Mouse (Mus musculus): ENCODE measurements around the gene Rnf207. TPM values are rescaled to one million over a fixed set of nuclear protein-coding genes. Genes with fewer than 3 reads are reported as not detected.

Rnf207 gene
- polyA plus RNA-seq, 1 experiment from 2014 or later = 8.4 TPM

GRCm38 (mm10) chr4:152291562-152291961 is 27.2 kb downstream of the Rnf207 start, which contains the start of gene Hes3:
TSS of gene Hes3 (minus strand) at chr4:152291662.
- Histone ChIP-seq H3K4me1 (ENCODE audit: control insufficient read depth, insufficient read depth, low read length) (peaks cover 22% of the 10 kb centered on the region), H3K27ac (ENCODE audit: low read depth, low read length) (no peak within 1 kb of the TSS), H3K9ac (replicated peaks; ENCODE audit: low read depth, low read length) (peak within 1 kb of the TSS; percentile 37), H3K9me3 (ENCODE audit: control insufficient read depth, low read length) (no peaks in the 10 kb centered on the region), H3K36me3 (ENCODE audit: control insufficient read depth, insufficient read depth, low read length) (no peaks in the 10 kb centered on the region), H3K4me2 (ENCODE audit: low read depth, low read length) (peak within 1 kb of the TSS; percentile 49), H3K4me3 (ENCODE audit: low read depth, low read length) (peak within 1 kb of the TSS; percentile 20), H3K27me3 (ENCODE audit: control insufficient read depth, insufficient read depth, low read length) (peaks cover 45% of the 10 kb centered on the region)
- no peak for ATAC-seq (ENCODE audit: low read depth)
- WGBS = 12% methylated on average over 6 of the region's 6 CpGs

- peak overlapping the region; percentile 37; the same call in 1 of the 2 replicates for H3K9ac ChIP-seq (replicated peaks; ENCODE audit: low read depth, low read length)
- H3K4me1 ChIP-seq (ENCODE audit: control insufficient read depth, insufficient read depth, low read length) = peaks cover 27% of the 10 kb centered on the region
- no peak overlapping the region for H3K27ac ChIP-seq (ENCODE audit: low read depth, low read length)
- H3K4me3 ChIP-seq (ENCODE audit: low read depth, low read length) = no peak overlapping the region
- ATAC-seq (ENCODE audit: low read depth) = no peak
- peaks cover 46% of the 10 kb centered on the region for H3K27me3 ChIP-seq (ENCODE audit: control insufficient read depth, insufficient read depth, low read length)
- H3K36me3 ChIP-seq (ENCODE audit: control insufficient read depth, insufficient read depth, low read length) = no peaks in the 10 kb centered on the region
- 7% methylated on average over 11 of the region's 11 CpGs for WGBS
- H3K4me2 ChIP-seq (ENCODE audit: low read depth, low read length) = peak overlapping the region; percentile 49
- H3K9me3 ChIP-seq (ENCODE audit: control insufficient read depth, low read length) = no peaks in the 10 kb centered on the region
These were observed 27.8 kb downstream of the Rnf207 start for GRCm38 (mm10) chr4:152290991-152291390.

DNA sequence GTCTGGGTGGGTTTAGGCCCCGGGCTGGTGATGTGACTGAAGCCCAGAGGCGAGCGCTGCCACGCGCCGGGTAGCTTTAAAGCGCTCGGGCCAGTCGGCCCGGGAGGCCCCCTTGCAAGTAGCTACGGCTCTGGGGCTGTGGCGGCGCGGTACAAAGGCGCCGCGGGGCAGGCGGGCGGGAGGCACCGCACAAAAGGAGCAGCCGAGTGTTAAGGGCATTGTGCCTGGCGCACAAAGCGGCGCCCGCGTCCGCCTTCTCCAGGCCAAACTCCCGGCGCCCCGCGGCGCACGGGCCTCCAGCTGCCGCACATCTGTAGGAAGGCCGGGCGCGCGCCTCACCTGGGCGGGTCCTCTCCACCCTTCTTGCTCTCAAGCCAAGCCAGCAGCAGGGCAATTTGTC is 28.4 kb downstream of the Rnf207 start:
- peak overlapping the region; percentile 49 for H3K4me2 ChIP-seq (ENCODE audit: low read depth, low read length)
- H3K27me3 ChIP-seq (ENCODE audit: control insufficient read depth, insufficient read depth, low read length) = peaks cover 47% of the 10 kb centered on the region
- H3K4me1 ChIP-seq (ENCODE audit: control insufficient read depth, insufficient read depth, low read length) = peaks cover 30% of the 10 kb centered on the region
- peak overlapping the region; percentile 20 for H3K4me3 ChIP-seq (ENCODE audit: low read depth, low read length)
- WGBS = under 1% methylated on average over 34 of the region's 39 CpGs
- no peak overlapping the region for H3K27ac ChIP-seq (ENCODE audit: low read depth, low read length)
- no peaks in the 10 kb centered on the region for H3K36me3 ChIP-seq (ENCODE audit: control insufficient read depth, insufficient read depth, low read length)
- no peaks in the 10 kb centered on the region for H3K9me3 ChIP-seq (ENCODE audit: control insufficient read depth, low read length)
- no peak for ATAC-seq (ENCODE audit: low read depth)
- H3K9ac ChIP-seq (replicated peaks; ENCODE audit: low read depth, low read length) = peak overlapping the region; percentile 37

GRCm38 (mm10) chr4:152288398-152288945 is 30.3 kb downstream of the Rnf207 start:
- Histone ChIP-seq H3K9me3 (ENCODE audit: control insufficient read depth, low read length) (no peaks in the 10 kb centered on the region), H3K4me2 (ENCODE audit: low read depth, low read length) (no peak overlapping the region), H3K27me3 (ENCODE audit: control insufficient read depth, insufficient read depth, low read length) (peaks cover 61% of the 10 kb centered on the region), H3K36me3 (ENCODE audit: control insufficient read depth, insufficient read depth, low read length) (no peaks in the 10 kb centered on the region), H3K4me3 (ENCODE audit: low read depth, low read length) (no peak overlapping the region), H3K27ac (ENCODE audit: low read depth, low read length) (no peak overlapping the region), H3K4me1 (ENCODE audit: control insufficient read depth, insufficient read depth, low read length) (peaks cover 30% of the 10 kb centered on the region), H3K9ac (replicated peaks; ENCODE audit: low read depth, low read length) (no peak overlapping the region)
- ATAC-seq (ENCODE audit: low read depth) = no peak
- WGBS = 24% methylated on average over 18 of the region's 18 CpGs

DNA sequence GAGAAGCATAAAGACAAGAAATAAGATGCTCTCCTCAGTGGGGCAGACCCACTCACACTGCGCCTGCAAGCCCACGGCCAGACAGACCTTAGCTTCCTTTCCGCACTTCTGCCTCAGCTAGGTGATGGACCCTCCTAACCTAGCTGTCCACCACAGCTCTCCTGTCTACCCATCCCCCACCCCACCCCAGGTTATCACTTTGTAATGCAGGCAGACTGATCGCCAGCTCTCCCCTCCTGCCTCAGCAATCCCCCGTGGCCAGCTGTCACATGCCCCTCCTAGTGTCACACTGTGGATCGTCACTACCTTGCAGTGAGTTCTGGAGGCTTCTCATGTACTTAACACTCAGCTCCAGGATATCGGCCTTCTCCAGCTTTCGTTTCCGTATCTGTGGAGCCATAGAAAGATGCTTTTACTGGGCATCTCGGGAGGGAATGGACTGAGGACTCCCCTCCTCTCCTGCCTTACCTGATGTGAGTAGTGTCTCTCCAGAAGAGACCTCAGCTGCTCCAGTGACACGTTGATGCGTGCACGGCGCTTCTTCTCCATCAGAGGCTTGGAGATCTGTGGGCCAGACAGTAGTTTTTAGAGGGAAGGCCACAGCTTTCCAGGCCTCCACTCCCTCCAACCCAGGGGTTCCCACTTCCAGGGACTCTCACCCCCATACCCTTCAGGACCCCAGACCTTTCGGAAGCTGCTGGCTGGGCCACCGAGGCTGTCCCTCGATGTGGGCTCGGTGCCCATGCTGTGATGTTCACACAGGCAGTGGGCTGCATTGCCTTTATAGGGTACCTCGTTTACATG is 31.3 kb downstream of the Rnf207 start:
- Histone ChIP-seq H3K4me1 (ENCODE audit: control insufficient read depth, insufficient read depth, low read length) (peaks cover 36% of the 10 kb centered on the region), H3K4me2 (ENCODE audit: low read depth, low read length) (0 out of 2 replicates have a peak overlapping the region, but pooled peaks have one; percentile 58), H3K9ac (replicated peaks; ENCODE audit: low read depth, low read length) (no peak overlapping the region), H3K9me3 (ENCODE audit: control insufficient read depth, low read length) (no peaks in the 10 kb centered on the region), H3K4me3 (ENCODE audit: low read depth, low read length) (no peak overlapping the region), H3K36me3 (ENCODE audit: control insufficient read depth, insufficient read depth, low read length) (no peaks in the 10 kb centered on the region), H3K27ac (ENCODE audit: low read depth, low read length) (no peak overlapping the region), H3K27me3 (ENCODE audit: control insufficient read depth, insufficient read depth, low read length) (peaks cover 65% of the 10 kb centered on the region)
- WGBS = 6% methylated on average over 19 of the region's 19 CpGs
- ATAC-seq (ENCODE audit: low read depth) = no peak

DNA sequence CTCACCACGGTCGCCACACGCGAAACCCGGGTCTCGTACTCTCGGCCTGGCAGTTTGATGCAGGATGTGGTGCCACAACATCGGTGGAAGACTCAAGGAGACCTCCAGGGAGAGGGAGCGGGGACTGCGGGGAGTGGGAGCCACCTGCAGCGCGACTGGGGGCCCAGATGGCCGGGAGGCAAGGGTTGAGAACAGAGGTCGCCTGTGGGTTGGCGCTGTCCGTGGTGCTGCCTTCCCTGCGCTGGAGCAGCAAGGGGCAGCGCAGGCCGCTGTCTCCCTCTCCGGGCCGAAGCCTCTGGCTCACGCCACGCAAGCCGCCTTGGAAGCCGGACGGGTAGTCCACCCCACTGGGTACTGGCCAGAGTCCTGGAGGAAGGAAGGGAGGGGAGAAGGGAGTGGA is 31.9 kb downstream of the Rnf207 start:
- peaks cover 36% of the 10 kb centered on the region for H3K4me1 ChIP-seq (ENCODE audit: control insufficient read depth, insufficient read depth, low read length)
- H3K4me2 ChIP-seq (ENCODE audit: low read depth, low read length) = peak overlapping the region; percentile 58
- no peak overlapping the region for H3K4me3 ChIP-seq (ENCODE audit: low read depth, low read length)
- no peak overlapping the region for H3K27ac ChIP-seq (ENCODE audit: low read depth, low read length)
- peaks cover 71% of the 10 kb centered on the region for H3K27me3 ChIP-seq (ENCODE audit: control insufficient read depth, insufficient read depth, low read length)
- 0 out of 2 replicates have a peak overlapping the region, but pooled peaks have one; percentile 47 for H3K9ac ChIP-seq (replicated peaks; ENCODE audit: low read depth, low read length)
- no peaks in the 10 kb centered on the region for H3K36me3 ChIP-seq (ENCODE audit: control insufficient read depth, insufficient read depth, low read length)
- no peak for ATAC-seq (ENCODE audit: low read depth)
- H3K9me3 ChIP-seq (ENCODE audit: control insufficient read depth, low read length) = no peaks in the 10 kb centered on the region
- WGBS = 2% methylated on average over 26 of the region's 26 CpGs

GRCm38 (mm10) chr4:152286183-152286582 is 32.6 kb downstream of the Rnf207 start:
- H3K9me3 ChIP-seq (ENCODE audit: control insufficient read depth, low read length) = no peaks in the 10 kb centered on the region
- H3K27ac ChIP-seq (ENCODE audit: low read depth, low read length) = no peak overlapping the region
- ATAC-seq (ENCODE audit: low read depth) = peak; percentile 7; the same call in 1 of the 2 replicates
- H3K4me2 ChIP-seq (ENCODE audit: low read depth, low read length) = peak overlapping the region; percentile 58
- H3K27me3 ChIP-seq (ENCODE audit: control insufficient read depth, insufficient read depth, low read length) = peaks cover 74% of the 10 kb centered on the region
- peak overlapping the region; percentile 47; the same call in 1 of the 2 replicates for H3K9ac ChIP-seq (replicated peaks; ENCODE audit: low read depth, low read length)
- H3K4me1 ChIP-seq (ENCODE audit: control insufficient read depth, insufficient read depth, low read length) = peaks cover 36% of the 10 kb centered on the region
- no peaks in the 10 kb centered on the region for H3K36me3 ChIP-seq (ENCODE audit: control insufficient read depth, insufficient read depth, low read length)
- under 1% methylated on average over 32 of the region's 32 CpGs for WGBS
- H3K4me3 ChIP-seq (ENCODE audit: low read depth, low read length) = peak overlapping the region; percentile 26

GRCm38 (mm10) chr4:152285505-152285904 is 33.3 kb downstream of the Rnf207 start:
- H3K4me1 ChIP-seq (ENCODE audit: control insufficient read depth, insufficient read depth, low read length) = peaks cover 30% of the 10 kb centered on the region
- 7% methylated on average over 10 of the region's 10 CpGs for WGBS
- ATAC-seq (ENCODE audit: low read depth) = no peak

More at GRCm38 (mm10) chr4:152285505-152285904, 33.3 kb downstream of the Rnf207 start:
- no peak overlapping the region for H3K27ac ChIP-seq (ENCODE audit: low read depth, low read length)
- H3K27me3 ChIP-seq (ENCODE audit: control insufficient read depth, insufficient read depth, low read length) = peaks cover 74% of the 10 kb centered on the region
- no peak overlapping the region for H3K4me3 ChIP-seq (ENCODE audit: low read depth, low read length)
- no peak overlapping the region for H3K9ac ChIP-seq (replicated peaks; ENCODE audit: low read depth, low read length)
- H3K9me3 ChIP-seq (ENCODE audit: control insufficient read depth, low read length) = no peaks in the 10 kb centered on the region
- H3K4me2 ChIP-seq (ENCODE audit: low read depth, low read length) = no peak overlapping the region
- no peaks in the 10 kb centered on the region for H3K36me3 ChIP-seq (ENCODE audit: control insufficient read depth, insufficient read depth, low read length)

All from neural tube, embryonic 14.5 days (tissue).